Mouse (Mus musculus): ENCODE measurements at regions not wholly inside any gene's neighbourhood (a gene's known extent, or its start where the extent isn't known, plus 50 kb on each side); places are given as distances from the start of the nearest gene placed in this dataset.

GRCm38 (mm10) chr3:38299236-38299897 is 185.3 kb downstream of the Ankrd50 start:
- H3K27ac ChIP-seq (ENCODE audit: low read length): peak overlapping the region; percentile 76
- H3K36me3 ChIP-seq (ENCODE audit: control insufficient read depth, insufficient read depth): no peaks in the 10 kb centered on the region
- no peak overlapping the region for H3K4me2 ChIP-seq (ENCODE audit: low read depth, low read length)
- no peaks in the 10 kb centered on the region for H3K27me3 ChIP-seq (ENCODE audit: control insufficient read depth, insufficient read depth, low read length)
- H3K9ac ChIP-seq (ENCODE audit: low read length): no peak overlapping the region; the same call in 1 of the 2 replicates
- ATAC-seq (replicated peaks; ENCODE audit: extremely low read depth, insufficient read depth, low FRiP score): peak; percentile 23; the same call in 1 of the 2 replicates
- H3K4me1 ChIP-seq (ENCODE audit: control insufficient read depth, insufficient read depth, low read length): peaks cover 12% of the 10 kb centered on the region
- H3K9me3 ChIP-seq (replicated peaks; ENCODE audit: control insufficient read depth, low read length): peaks cover 3% of the 10 kb centered on the region
- WGBS: 21% methylated on average over 2 of the region's 2 CpGs
- H3K4me3 ChIP-seq (ENCODE audit: low read length): no peak overlapping the region

GRCm38 (mm10) chr3:38297499-38297898 is 187.1 kb downstream of the Ankrd50 start:
- no peak for ATAC-seq (replicated peaks; ENCODE audit: extremely low read depth, insufficient read depth, low FRiP score)
- H3K9me3 ChIP-seq (replicated peaks; ENCODE audit: control insufficient read depth, low read length): no peaks in the 10 kb centered on the region
- 81% methylated on average over 2 of the region's 2 CpGs for WGBS
- H3K9ac ChIP-seq (ENCODE audit: low read length): no peak overlapping the region
- no peaks in the 10 kb centered on the region for H3K36me3 ChIP-seq (ENCODE audit: control insufficient read depth, insufficient read depth)
- H3K4me2 ChIP-seq (ENCODE audit: low read depth, low read length): no peak overlapping the region
- no peak overlapping the region for H3K4me3 ChIP-seq (ENCODE audit: low read length)
- H3K27me3 ChIP-seq (ENCODE audit: control insufficient read depth, insufficient read depth, low read length): no peaks in the 10 kb centered on the region
- H3K27ac ChIP-seq (ENCODE audit: low read length): no peak overlapping the region
- H3K4me1 ChIP-seq (ENCODE audit: control insufficient read depth, insufficient read depth, low read length): peaks cover 12% of the 10 kb centered on the region

DNA sequence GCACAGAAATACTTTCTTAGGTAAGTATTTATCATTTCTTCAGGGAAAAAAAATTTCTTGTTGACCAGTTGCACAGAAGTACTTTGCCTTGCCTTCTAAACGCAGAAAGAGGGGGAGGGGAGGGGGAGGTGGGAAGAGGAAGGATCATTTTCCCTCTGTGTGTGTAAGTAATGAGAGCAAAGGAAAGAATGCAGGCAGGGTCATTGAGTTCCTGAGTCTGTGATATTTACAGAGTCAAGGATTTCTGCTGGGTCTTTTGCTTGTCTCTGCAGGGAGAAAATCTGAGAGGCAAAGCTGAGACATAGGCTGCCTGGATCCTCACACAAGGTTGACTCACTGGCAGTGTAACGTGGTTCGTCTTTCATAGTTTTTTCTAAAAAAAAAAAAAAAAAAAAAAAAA is 195.6 kb downstream of the Ankrd50 start:
- 38% methylated on average over 3 of the region's 3 CpGs for WGBS
- H3K4me3 ChIP-seq (ENCODE audit: low read length): no peak overlapping the region
- no peak overlapping the region for H3K4me2 ChIP-seq (ENCODE audit: low read depth, low read length)
- H3K9me3 ChIP-seq (replicated peaks; ENCODE audit: control insufficient read depth, low read length): no peaks in the 10 kb centered on the region; the same call in 1 of the 2 replicates
- H3K36me3 ChIP-seq (ENCODE audit: control insufficient read depth, insufficient read depth): no peaks in the 10 kb centered on the region
- H3K27ac ChIP-seq (ENCODE audit: low read length): 0 out of 2 replicates have a peak overlapping the region, but pooled peaks have one; percentile 13
- H3K4me1 ChIP-seq (ENCODE audit: control insufficient read depth, insufficient read depth, low read length): peaks cover 6% of the 10 kb centered on the region
- ATAC-seq (replicated peaks; ENCODE audit: extremely low read depth, insufficient read depth, low FRiP score): no peak
- no peaks in the 10 kb centered on the region for H3K27me3 ChIP-seq (ENCODE audit: control insufficient read depth, insufficient read depth, low read length)
- no peak overlapping the region for H3K9ac ChIP-seq (ENCODE audit: low read length)

- WGBS: 11% methylated on average over 11 of the region's 11 CpGs
- H3K36me3 ChIP-seq (ENCODE audit: control insufficient read depth, insufficient read depth): no peaks in the 10 kb centered on the region
- H3K4me1 ChIP-seq (ENCODE audit: control insufficient read depth, insufficient read depth, low read length): peaks cover 33% of the 10 kb centered on the region
- peak overlapping the region; percentile 77 for H3K27ac ChIP-seq (ENCODE audit: low read length)
- peak overlapping the region; percentile 24; the same call in 1 of the 2 replicates for H3K9ac ChIP-seq (ENCODE audit: low read length)
- ATAC-seq (replicated peaks; ENCODE audit: extremely low read depth, insufficient read depth, low FRiP score): peak; percentile 81
- 0 out of 2 replicates have a peak overlapping the region, but pooled peaks have one; percentile 24 for H3K4me2 ChIP-seq (ENCODE audit: low read depth, low read length)
- no peaks in the 10 kb centered on the region; the same call in 1 of the 2 replicates for H3K9me3 ChIP-seq (replicated peaks; ENCODE audit: control insufficient read depth, low read length)
- H3K4me3 ChIP-seq (ENCODE audit: low read length): no peak overlapping the region
- H3K27me3 ChIP-seq (ENCODE audit: control insufficient read depth, insufficient read depth, low read length): no peaks in the 10 kb centered on the region
Measured at GRCm38 (mm10) chr3:38283687-38284124, 200.9 kb downstream of the Ankrd50 start.

- 0 out of 2 replicates have a peak overlapping the region, but pooled peaks have one; percentile 21 for H3K27ac ChIP-seq (ENCODE audit: low read length)
- H3K36me3 ChIP-seq (ENCODE audit: control insufficient read depth, insufficient read depth): no peaks in the 10 kb centered on the region
- no peak overlapping the region for H3K9ac ChIP-seq (ENCODE audit: low read length)
- no peak overlapping the region for H3K4me3 ChIP-seq (ENCODE audit: low read length)
- H3K27me3 ChIP-seq (ENCODE audit: control insufficient read depth, insufficient read depth, low read length): no peaks in the 10 kb centered on the region
- ATAC-seq (replicated peaks; ENCODE audit: extremely low read depth, insufficient read depth, low FRiP score): no peak
- H3K4me2 ChIP-seq (ENCODE audit: low read depth, low read length): no peak overlapping the region
- WGBS: 88% methylated on average over 4 of the region's 4 CpGs
- no peaks in the 10 kb centered on the region; the same call in 1 of the 2 replicates for H3K9me3 ChIP-seq (replicated peaks; ENCODE audit: control insufficient read depth, low read length)
- peaks cover 33% of the 10 kb centered on the region for H3K4me1 ChIP-seq (ENCODE audit: control insufficient read depth, insufficient read depth, low read length)
Measured at GRCm38 (mm10) chr3:38282891-38283290, 201.8 kb downstream of the Ankrd50 start.

GRCm38 (mm10) chr3:38281683-38282082 is 203.0 kb downstream of the Ankrd50 start:
- Histone ChIP-seq H3K9ac (ENCODE audit: low read length) (no peak overlapping the region), H3K4me2 (ENCODE audit: low read depth, low read length) (no peak overlapping the region), H3K27ac (ENCODE audit: low read length) (peak overlapping the region; percentile 66), H3K27me3 (ENCODE audit: control insufficient read depth, insufficient read depth, low read length) (no peaks in the 10 kb centered on the region), H3K4me1 (ENCODE audit: control insufficient read depth, insufficient read depth, low read length) (peaks cover 33% of the 10 kb centered on the region), H3K36me3 (ENCODE audit: control insufficient read depth, insufficient read depth) (no peaks in the 10 kb centered on the region), H3K4me3 (ENCODE audit: low read length) (no peak overlapping the region), H3K9me3 (replicated peaks; ENCODE audit: control insufficient read depth, low read length) (no peaks in the 10 kb centered on the region; the same call in 1 of the 2 replicates)
- WGBS: 24% methylated on average over 4 of the region's 4 CpGs
- ATAC-seq (replicated peaks; ENCODE audit: extremely low read depth, insufficient read depth, low FRiP score): peak; percentile 68

DNA sequence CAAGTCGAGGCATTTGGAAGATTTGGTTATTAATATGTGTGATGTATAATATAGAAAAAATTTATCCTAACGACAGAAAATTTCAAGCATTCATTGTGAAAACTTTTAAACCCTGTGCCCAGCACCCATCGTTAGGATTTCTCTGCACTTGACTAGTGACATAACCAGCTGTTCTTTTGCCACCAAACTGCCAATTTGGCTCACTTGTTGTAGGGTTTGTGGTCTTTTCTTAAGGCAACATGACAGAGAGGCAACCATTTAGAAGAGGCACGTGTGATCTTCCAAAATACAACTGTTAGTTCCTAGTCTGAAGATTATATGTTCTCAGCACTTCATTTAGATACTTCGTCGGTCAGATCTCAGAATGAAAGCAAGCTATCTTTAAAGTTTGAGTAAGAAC is 203.8 kb downstream of the Ankrd50 start:
- Histone ChIP-seq H3K4me1 (ENCODE audit: control insufficient read depth, insufficient read depth, low read length) (peaks cover 35% of the 10 kb centered on the region), H3K27ac (ENCODE audit: low read length) (peak overlapping the region; percentile 66), H3K36me3 (ENCODE audit: control insufficient read depth, insufficient read depth) (no peaks in the 10 kb centered on the region), H3K4me2 (ENCODE audit: low read depth, low read length) (no peak overlapping the region), H3K27me3 (ENCODE audit: control insufficient read depth, insufficient read depth, low read length) (no peaks in the 10 kb centered on the region), H3K9me3 (replicated peaks; ENCODE audit: control insufficient read depth, low read length) (no peaks in the 10 kb centered on the region), H3K4me3 (ENCODE audit: low read length) (no peak overlapping the region), H3K9ac (ENCODE audit: low read length) (no peak overlapping the region)
- no peak for ATAC-seq (replicated peaks; ENCODE audit: extremely low read depth, insufficient read depth, low FRiP score)
- WGBS: 79% methylated on average over 6 of the region's 6 CpGs

- no peak overlapping the region for H3K9ac ChIP-seq (ENCODE audit: low read length)
- H3K9me3 ChIP-seq (replicated peaks; ENCODE audit: control insufficient read depth, low read length): no peaks in the 10 kb centered on the region
- H3K27ac ChIP-seq (ENCODE audit: low read length): peak overlapping the region; percentile 21
- WGBS: 86% methylated on average over 3 of the region's 3 CpGs
- peaks cover 35% of the 10 kb centered on the region for H3K4me1 ChIP-seq (ENCODE audit: control insufficient read depth, insufficient read depth, low read length)
- ATAC-seq (replicated peaks; ENCODE audit: extremely low read depth, insufficient read depth, low FRiP score): peak; percentile 28; the same call in 1 of the 2 replicates
- H3K27me3 ChIP-seq (ENCODE audit: control insufficient read depth, insufficient read depth, low read length): no peaks in the 10 kb centered on the region
- H3K4me3 ChIP-seq (ENCODE audit: low read length): no peak overlapping the region
- no peak overlapping the region for H3K4me2 ChIP-seq (ENCODE audit: low read depth, low read length)
- no peaks in the 10 kb centered on the region for H3K36me3 ChIP-seq (ENCODE audit: control insufficient read depth, insufficient read depth)
Measured at GRCm38 (mm10) chr3:38280105-38280504, 204.5 kb downstream of the Ankrd50 start.

- H3K4me3 ChIP-seq (ENCODE audit: low read length): no peak overlapping the region
- no peak overlapping the region for H3K27ac ChIP-seq (ENCODE audit: low read length)
- no peak overlapping the region for H3K9ac ChIP-seq (ENCODE audit: low read length)
- peaks cover 21% of the 10 kb centered on the region for H3K4me1 ChIP-seq (ENCODE audit: control insufficient read depth, insufficient read depth, low read length)
- H3K27me3 ChIP-seq (ENCODE audit: control insufficient read depth, insufficient read depth, low read length): no peaks in the 10 kb centered on the region
- no peak for ATAC-seq (replicated peaks; ENCODE audit: extremely low read depth, insufficient read depth, low FRiP score)
- H3K36me3 ChIP-seq (ENCODE audit: control insufficient read depth, insufficient read depth): no peaks in the 10 kb centered on the region
- no peak overlapping the region for H3K4me2 ChIP-seq (ENCODE audit: low read depth, low read length)
- 86% methylated on average over 1 of the region's 1 CpGs for WGBS
- no peaks in the 10 kb centered on the region for H3K9me3 ChIP-seq (replicated peaks; ENCODE audit: control insufficient read depth, low read length)
Measured at GRCm38 (mm10) chr3:38276948-38277504, 207.6 kb downstream of the Ankrd50 start.
